Mouse (Mus musculus) bone marrow macrophage, adult 2 months (primary cell): ENCODE measurements around the gene Nol7.

Source experiments
- CTCF ChIP-seq: IDR thresholded peaks from 2 replicates; pipeline ENCODE4 v1.5.1; 2012; ENCODE audit warnings: low read depth, mild to moderate bottlenecking, low read length, moderate library complexity
- POLR2A ChIP-seq: IDR thresholded peaks from 2 replicates; pipeline ENCODE4 v1.6.1; 2012; ENCODE audit warnings: mild to moderate bottlenecking, low read depth, low read length, borderline replicate concordance

DNA sequence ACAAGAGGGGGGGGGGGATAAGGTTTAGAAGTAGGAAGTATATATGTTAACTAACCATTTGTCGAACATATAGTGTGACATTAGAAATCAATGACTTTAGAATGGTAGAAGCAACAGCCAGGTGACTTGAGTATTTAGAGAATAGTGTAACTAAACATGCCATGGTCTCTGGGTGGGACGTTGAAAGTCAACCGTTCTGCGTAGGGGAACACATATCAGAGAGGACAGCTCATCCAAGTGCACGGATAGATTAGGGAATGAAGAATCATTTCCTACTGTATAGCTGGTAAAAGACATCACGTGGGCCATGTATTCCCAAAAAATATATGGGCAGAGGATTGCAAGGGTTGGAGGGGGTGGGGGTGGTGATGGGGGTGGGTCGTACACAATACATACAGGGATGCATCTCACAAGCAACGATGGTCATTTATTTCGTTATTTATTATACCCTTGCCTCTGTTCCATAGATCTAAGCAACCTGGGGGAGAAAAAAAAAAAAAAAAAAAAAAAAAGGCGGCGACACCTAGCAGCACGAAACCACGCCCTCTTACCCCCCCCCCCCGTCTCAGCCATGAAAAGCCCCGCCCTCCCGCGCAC, 392 bp upstream of the Nol7 start:
- no peak for TF ChIP-seq CTCF
- TF ChIP-seq POLR2A: no peak
